Mouse (Mus musculus): ENCODE measurements around the gene Syt9. TPM values are rescaled to one million over a fixed set of nuclear protein-coding genes. Genes with fewer than 3 reads are reported as not detected.

The Syt9 gene
- polyA plus RNA-seq, 1 experiment from 2014 or later, result 4.4 TPM

DNA sequence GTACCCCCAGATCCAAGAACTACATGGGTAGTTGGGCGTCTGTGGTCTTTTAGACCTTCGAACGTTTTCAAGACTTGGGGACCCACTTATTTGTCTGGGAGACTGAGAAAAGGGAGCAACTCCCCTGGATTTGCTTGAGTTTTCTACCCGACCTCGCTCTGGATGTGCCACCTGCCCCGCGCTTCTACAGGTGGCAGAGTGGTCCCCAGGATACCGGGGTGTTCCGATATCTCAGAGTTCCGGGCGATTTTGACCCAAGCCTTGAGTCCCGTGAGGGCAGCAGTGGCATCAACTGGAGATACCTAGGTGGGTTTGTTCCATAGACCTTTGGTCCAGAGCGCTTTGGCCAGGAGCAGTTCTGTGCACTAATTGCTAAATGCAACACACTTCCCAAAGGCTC lies 224.9 kb downstream of the Syt9 start:
- 15% methylated on average over 13 of the region's 13 CpGs for WGBS
- 0 out of 2 replicates have a peak overlapping the region, but pooled peaks have one; percentile 28 for H3K9ac ChIP-seq (replicated peaks; ENCODE audit: low read depth, low read length)
- H3K4me3 ChIP-seq (ENCODE audit: low read depth, low read length), result peak overlapping the region; percentile 47
- H3K27me3 ChIP-seq (ENCODE audit: control insufficient read depth, insufficient read depth, low read length), result no peaks in the 10 kb centered on the region
- no peaks in the 10 kb centered on the region for H3K9me3 ChIP-seq (ENCODE audit: control insufficient read depth, low read depth, low read length)
- H3K36me3 ChIP-seq (ENCODE audit: control insufficient read depth, insufficient read depth, low read length), result no peaks in the 10 kb centered on the region
- H3K27ac ChIP-seq (ENCODE audit: low read length), result no peak overlapping the region
- peak overlapping the region; percentile 85 for H3K4me2 ChIP-seq (replicated peaks; ENCODE audit: low read depth, low read length)
- H3K4me1 ChIP-seq (ENCODE audit: control insufficient read depth, insufficient read depth, low read length), result no peaks in the 10 kb centered on the region
- no peak for ATAC-seq (ENCODE audit: insufficient number of reproducible peaks, insufficient read depth, low FRiP score, low read depth)

DNA sequence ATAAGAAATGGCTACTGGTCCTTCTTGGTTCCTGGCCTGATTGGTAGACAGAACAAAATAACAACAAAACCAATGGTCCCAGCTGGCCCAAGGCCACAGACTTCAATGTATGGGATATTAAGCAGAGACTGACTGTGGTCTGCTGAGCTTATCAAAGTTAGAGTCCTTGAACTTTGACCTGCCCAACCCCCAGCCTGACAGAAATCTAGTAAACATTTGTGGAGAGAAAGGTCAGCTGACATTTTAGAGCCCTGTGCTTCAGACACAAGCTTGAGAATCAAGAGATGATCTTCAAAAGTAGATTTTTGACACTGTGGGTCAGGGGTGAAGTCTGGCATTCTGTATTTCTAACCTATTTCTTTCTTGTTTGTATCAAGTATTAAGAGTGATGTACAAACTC lies 226.2 kb downstream of the Syt9 start:
- Histone ChIP-seq H3K36me3 (ENCODE audit: control insufficient read depth, insufficient read depth, low read length) (no peaks in the 10 kb centered on the region), H3K9ac (replicated peaks; ENCODE audit: low read depth, low read length) (no peak overlapping the region), H3K4me2 (replicated peaks; ENCODE audit: low read depth, low read length) (no peak overlapping the region), H3K9me3 (ENCODE audit: control insufficient read depth, low read depth, low read length) (no peaks in the 10 kb centered on the region), H3K27me3 (ENCODE audit: control insufficient read depth, insufficient read depth, low read length) (no peaks in the 10 kb centered on the region), H3K4me3 (ENCODE audit: low read depth, low read length) (no peak overlapping the region), H3K27ac (ENCODE audit: low read length) (no peak overlapping the region), H3K4me1 (ENCODE audit: control insufficient read depth, insufficient read depth, low read length) (no peaks in the 10 kb centered on the region)
- no peak for ATAC-seq (ENCODE audit: insufficient number of reproducible peaks, insufficient read depth, low FRiP score, low read depth)

DNA sequence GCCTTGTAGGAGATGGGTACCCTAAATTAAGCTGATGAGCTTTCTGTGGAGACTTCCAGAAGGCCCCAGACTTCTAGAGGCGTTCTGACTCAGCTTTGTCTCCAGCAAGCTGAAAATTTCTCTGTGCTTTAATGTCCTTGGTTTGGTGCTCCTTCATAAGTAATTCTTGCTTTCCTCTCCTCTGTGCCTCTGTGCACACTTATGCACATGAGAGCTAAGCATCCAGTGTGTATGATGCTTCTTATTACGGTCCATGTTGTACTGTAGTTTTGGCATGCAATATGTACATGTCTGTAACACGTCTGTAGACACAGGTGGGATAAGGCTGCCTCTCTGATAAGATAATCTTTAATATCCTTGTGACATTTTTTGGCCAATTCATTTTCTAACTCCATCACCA lies 227.4 kb downstream of the Syt9 start:
- Histone ChIP-seq H3K4me3 (ENCODE audit: low read depth, low read length) (no peak overlapping the region), H3K27me3 (ENCODE audit: control insufficient read depth, insufficient read depth, low read length) (no peaks in the 10 kb centered on the region), H3K9me3 (ENCODE audit: control insufficient read depth, low read depth, low read length) (no peaks in the 10 kb centered on the region), H3K4me1 (ENCODE audit: control insufficient read depth, insufficient read depth, low read length) (no peaks in the 10 kb centered on the region), H3K27ac (ENCODE audit: low read length) (no peak overlapping the region), H3K9ac (replicated peaks; ENCODE audit: low read depth, low read length) (no peak overlapping the region), H3K36me3 (ENCODE audit: control insufficient read depth, insufficient read depth, low read length) (no peaks in the 10 kb centered on the region), H3K4me2 (replicated peaks; ENCODE audit: low read depth, low read length) (no peak overlapping the region)
- ATAC-seq (ENCODE audit: insufficient number of reproducible peaks, insufficient read depth, low FRiP score, low read depth), result no peak
- 78% methylated on average over 3 of the region's 3 CpGs for WGBS

Other genes with a start within 250 kb of the Syt9 start
- gene Olfr715, start 239.6 kb upstream of the Syt9 start, polyA plus RNA-seq (2014; fragmentation: Nextera tagmentation; extraction: Ambion mirVana), result not detected in 2 replicates
- not detected in 2 replicates for gene Olfr716, start 232.4 kb upstream of the Syt9 start, polyA plus RNA-seq (2014; fragmentation: Nextera tagmentation; extraction: Ambion mirVana)
- gene Nlrp14, start 203.7 kb upstream of the Syt9 start, polyA plus RNA-seq (2014; fragmentation: Nextera tagmentation; extraction: Ambion mirVana), result not detected in 2 replicates
- not detected in 2 replicates for gene Rbmxl2, start 161.3 kb upstream of the Syt9 start, polyA plus RNA-seq (2014; fragmentation: Nextera tagmentation; extraction: Ambion mirVana)
- 22.6 and 24.3 TPM in 2 replicates for gene Olfml1, start 196.7 kb downstream of the Syt9 start, polyA plus RNA-seq (2014; fragmentation: Nextera tagmentation; extraction: Ambion mirVana)
- 12.1 and 13.9 TPM in 2 replicates for gene Ppfibp2, start 224.5 kb downstream of the Syt9 start, polyA plus RNA-seq (2014; fragmentation: Nextera tagmentation; extraction: Ambion mirVana)